Mouse (Mus musculus) frontal cortex, adult (tissue): ENCODE measurements around the gene Etv6.

ENCODE experiments used
- ATAC-seq: cut with Nextera tagmentation; 2 replicates; pipeline ENCODE4 v1.9.2; 2017; ENCODE audit warnings: mild to moderate bottlenecking, moderate library complexity, mixed read lengths; ENCODE audit not compliant: low TSS enrichment

The Etv6 gene

DNA sequence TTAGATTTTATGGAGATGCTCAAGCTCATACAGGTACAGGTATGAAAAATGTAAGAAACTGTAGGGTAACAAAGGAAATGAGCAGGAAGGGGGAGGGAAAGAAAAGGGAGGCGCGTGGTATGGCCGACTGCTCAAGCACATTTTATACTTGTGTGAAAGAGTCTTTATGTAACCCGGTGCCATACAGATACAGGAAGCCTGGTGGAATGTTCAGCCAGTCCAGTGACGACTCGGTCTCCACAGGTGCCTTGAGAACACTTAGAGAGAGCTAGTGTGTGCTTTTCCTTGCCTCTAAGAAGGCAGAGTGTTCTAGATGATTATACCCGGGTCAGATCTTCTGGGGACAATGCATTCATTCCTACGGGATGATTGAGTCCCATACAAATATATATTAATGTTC is 215.9 kb downstream of the Etv6 start:
- no peak for ATAC-seq

DNA sequence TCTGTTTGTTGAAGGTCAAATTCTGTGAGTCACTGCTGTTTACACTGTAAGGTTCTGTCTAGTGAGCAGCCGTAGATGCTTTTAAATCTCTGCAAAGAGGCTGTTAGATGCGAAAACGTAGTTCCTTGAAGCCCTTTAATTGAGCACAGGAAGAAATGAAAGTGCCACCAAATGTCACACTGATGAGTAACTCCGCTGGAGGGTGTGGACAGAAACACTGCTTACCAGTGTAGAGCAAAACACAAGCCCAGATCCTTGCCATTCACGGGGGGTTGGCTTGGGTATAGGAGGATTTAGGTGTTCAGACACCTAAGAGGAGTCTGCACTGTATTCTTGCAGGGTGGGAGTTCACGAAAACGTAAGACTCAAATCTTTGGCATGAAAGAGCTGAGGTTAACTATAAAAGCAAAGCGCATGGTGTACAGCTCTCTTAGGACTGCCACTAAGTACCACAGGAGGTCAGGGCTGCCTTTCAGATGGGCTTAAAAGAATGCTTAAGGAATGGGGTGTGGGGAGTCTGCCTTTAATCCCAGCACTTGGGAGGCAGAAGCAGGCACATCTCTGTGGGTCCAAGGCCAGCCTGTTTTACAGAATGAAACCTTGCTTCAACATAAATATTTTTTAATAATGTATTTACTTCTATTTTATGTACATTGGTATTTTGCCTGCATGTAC is 216.7 kb downstream of the Etv6 start:
- ATAC-seq, result no peak

DNA sequence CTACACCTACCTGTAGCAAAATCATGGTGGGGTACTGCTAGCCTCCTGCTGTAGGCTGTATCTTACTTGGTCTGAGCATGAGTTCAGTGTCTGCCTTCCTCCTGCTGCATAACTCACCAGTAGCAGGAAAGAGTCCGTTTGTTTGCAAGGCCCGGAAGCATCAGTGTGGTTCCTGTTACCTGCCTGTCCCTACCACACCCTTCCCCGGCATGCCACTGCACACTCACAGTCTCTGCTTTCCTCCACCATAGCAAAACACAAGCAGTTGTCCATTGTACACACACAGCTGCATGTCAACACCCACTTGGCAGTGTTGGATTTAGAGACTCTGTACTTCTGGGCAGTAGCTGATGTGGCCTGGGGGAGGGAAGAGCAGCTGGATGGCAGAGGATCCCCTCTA is 220.9 kb downstream of the Etv6 start:
- no peak for ATAC-seq

DNA sequence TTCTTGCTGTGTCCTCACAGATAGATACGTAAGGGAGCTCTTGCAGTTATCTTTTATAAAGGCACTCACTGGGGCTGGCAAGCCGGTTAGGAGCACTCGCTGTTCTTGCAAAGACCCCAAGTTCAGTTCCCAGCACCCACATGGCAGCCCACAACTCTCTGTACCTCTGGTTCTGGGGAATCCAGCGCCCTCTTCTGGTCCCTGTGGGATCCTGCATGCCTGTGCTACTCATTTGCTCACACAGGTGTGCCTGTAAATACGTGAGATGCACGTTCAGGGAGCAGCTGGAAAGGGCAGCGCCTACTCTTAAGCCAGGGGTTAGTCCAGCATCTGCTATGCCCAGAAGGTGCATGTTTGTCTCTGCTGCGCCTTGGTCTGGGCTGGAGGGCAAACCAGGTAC is 224.4 kb downstream of the Etv6 start:
- no peak for ATAC-seq

DNA sequence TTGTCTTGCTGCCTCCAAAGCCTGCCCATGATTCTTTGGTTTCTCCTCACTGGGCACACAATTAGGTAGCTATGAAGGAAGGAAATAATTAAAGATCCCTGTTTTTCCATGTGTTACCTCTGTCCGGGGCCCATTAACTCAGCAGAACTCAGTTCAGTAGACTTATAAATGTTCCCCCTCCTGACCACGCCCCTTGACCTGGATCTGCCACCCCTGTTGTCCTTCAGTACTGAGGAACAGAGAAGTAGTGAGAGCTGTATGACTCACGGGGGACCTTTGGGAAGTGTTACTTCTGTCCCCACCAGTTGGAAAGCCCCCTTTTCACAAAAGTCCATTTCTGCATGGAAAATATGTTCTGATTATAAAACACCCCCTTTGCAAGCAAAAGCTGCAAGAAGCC is 226.4 kb downstream of the Etv6 start:
- peak; percentile 13 for ATAC-seq

DNA sequence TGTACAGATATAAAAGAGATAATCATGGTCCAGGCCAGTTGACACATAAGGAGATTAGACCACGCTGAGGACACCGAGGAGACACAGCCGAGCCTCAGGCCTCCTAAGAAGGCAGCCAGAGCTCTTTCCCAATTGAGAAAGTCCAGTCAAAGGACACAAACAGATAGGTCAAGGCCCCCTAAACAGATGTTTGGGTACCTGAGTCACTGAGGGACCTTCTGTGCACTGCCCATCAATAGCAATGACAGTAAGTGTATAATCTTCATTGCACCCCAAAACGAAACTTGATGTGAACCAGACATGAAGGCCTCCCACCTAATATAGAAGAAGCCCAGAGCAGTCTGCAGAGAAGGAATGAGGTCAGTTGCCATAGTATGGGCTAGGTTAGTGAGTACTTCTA is 226.9 kb downstream of the Etv6 start:
- ATAC-seq, result no peak

DNA sequence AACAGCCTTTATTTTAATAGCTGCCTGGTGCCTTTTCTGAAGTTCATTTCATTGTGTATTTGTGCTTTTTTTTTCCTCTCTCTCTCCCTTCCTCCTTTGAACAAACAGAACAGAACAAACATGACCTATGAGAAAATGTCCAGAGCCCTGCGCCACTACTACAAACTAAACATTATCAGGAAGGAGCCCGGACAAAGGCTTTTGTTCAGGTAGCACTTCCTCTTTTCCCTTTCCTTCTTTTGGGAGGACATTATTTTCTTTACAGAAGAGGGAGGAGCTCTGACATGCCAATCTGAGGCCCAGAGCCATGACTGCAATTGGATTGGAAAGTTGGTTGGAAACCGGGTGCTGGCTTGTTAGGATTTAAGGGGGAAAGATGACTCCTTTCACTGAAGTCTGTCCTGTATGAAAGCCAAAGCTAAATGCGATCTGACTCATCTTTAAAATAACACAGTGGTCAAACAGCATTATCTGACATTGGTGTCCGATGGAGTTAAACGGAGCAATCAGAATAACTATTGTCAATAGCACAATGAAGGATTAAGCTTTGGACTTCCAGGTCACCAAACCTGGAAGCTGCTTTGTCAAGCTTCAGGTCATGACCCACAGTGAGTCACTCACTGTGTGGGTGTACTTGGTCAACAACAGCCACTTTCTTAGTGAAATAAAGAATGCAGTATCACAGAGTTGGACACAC is 227.6 kb downstream of the Etv6 start:
- ATAC-seq, result no peak

DNA sequence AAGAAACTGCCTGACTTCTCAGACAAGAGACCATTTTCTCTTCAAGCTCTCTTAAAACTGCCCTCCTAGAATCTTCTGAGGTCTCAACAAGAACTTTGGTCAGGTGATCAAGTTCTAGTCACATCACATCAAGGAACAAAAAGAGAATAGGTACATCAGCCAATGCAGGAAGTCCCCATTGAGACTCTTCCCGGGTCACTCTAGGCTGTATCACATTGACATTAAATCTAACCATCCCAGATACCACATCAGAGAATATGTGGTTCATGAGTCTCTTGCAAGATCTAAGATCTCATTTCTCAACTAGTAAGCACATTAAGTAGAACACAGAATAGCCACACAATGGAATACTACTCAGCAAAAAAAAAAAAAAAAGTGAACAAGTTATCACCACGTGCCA is 238.4 kb downstream of the Etv6 start:
- no peak for ATAC-seq

DNA sequence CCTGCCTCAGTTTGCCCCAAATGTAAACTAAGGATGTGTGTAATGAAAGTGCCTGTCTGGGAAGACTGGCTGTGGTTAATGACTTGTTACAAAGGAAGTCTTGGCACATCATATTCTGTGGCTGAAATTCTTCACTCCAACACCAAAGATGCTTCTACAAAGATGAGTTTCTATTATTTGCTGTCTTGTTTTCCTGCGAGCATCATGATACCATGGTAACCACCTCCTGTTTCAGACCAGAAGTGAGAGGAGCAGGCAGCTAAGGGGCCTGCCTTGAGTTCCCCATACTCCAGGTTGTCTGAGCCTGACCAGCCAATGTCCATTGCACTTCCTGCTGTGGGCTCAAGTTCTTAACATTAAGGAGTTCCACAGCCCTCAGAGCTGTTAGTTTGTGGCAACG is 241.5 kb downstream of the Etv6 start:
- ATAC-seq, result peak; percentile 83

DNA sequence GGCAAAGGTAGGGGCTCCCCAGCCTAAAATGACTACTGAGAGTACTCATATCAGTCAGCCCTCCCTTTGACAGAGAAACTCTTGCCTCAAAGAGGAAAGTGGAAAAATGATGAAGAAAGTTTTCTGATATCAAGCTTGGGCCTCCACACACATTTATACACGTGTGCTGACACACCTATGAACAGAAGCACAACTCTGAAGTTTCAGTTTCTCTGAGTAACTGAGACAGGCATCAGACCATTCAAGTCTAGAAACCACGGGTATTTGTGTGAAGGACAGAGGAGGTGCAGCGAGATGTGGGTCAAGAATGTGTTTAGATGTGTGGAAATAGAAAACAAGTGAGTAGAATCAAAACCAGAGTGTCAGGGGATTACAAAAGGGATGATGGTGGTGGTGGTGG is 246.6 kb downstream of the Etv6 start:
- ATAC-seq, result no peak

DNA sequence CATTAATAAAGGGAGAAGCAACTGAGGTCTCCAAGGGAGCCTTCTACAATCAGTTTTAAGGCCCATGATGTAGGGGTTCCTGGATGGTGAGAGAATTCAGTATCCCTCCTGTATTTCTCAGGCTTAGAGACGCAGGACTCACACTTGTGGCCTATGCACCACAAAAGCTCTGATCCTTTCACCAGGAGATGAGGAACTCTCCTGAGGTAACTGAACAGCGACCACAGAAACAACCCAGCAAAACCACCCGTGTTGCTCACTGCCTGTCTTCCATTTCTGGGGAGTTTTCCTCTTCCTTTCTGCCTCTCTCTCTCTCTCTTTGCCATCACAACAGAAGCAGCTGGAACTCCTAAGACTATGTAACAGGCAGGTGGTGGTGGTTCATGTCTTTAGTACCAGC is 256.3 kb downstream of the Etv6 start:
- no peak for ATAC-seq

DNA sequence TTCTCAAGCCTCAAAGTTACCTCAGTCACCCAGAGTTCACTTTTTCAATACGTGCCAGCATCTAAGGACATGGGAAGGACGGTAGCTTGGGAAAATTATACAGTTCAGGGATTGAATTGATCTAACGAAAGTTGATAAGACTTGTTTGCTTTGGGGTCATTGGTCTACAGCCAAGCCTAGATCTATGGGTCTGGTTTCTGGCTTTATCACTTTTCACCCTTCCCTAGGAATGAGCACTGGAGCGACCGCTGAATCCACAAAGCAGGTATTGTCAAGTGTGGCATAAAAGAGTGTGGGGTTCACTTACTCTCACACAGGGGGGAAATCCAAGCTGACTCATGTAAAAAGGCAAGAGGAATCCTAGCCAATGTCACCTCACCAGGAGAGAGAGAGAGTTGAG is 256.9 kb downstream of the Etv6 start:
- no peak for ATAC-seq

DNA sequence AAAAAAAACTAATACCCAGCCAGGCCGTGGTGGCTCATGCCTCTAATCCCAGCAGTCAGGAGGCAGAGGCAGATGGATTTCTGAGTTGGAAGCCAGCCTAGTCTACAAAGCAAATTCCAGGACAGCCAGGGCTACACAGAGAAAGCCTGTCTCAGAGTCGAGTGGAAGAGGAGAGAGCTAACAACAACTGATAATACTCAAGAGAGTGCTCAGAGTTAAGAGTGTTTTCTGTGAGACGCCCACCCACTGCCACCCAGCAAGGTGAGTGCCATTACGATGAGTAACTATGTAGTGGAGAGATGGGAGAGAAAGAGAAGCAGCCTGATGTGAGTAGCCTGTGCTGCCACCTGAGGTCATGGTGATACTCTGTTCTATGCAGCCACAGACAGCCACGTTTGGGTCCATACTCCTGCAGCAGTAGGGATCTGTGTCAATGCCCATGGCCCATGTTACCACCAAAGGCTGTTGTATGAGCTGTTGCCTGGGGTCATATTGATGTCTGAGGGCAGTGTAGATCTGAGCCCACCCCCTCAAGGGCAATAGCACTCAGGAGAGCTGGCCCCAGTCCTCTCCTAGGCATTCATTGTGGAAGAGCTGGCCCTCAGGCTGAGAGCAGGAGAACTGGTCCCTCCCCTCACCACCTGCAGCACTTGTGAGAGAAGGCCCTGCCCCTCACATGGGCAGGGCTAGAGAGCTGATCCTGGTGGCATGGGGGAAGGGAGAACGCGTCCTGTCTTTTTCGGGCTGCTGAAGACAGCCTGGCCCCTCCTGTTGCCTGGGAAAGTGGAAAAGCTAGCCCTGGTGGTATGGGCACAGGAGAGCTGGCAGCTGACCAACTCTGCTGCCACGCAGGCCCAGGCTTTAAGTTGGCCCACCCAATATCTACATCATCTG is 258.4 kb downstream of the Etv6 start:
- no peak for ATAC-seq

DNA sequence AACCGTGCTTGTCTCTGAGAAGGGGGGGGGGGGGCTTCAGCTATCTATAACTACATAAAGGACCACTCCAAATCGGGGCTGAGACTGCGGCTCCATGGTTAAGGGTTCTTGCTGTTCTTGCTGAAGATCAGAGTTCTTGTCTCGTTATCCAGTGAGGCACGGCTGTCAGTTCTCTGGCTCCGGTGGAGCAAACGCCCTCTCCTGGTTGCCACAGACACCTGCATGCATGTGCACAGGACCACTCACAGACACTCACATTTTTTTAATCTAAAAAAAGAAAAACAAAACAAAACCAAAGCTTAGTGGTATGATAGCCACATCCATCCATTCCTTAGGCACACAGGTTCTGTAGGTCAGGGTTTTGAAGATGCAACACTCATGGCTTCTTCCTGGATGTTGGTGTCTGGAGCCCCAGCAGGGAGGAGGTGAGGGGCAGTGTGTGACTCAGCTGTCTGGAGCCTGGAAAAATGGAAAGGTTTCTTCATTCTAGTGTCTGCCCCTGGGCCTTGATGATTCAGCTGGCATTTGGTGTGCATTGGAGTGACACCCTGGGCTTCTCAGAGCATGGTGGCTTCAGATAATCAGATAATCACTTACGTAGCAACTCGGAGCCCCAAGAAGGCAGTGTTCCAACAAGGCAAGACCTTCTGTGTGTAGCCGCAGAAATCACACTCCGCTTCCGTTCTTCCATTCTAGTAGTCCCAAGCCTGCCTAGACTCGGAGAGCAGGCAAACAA is 262.6 kb downstream of the Etv6 start:
- ATAC-seq, result no peak

DNA sequence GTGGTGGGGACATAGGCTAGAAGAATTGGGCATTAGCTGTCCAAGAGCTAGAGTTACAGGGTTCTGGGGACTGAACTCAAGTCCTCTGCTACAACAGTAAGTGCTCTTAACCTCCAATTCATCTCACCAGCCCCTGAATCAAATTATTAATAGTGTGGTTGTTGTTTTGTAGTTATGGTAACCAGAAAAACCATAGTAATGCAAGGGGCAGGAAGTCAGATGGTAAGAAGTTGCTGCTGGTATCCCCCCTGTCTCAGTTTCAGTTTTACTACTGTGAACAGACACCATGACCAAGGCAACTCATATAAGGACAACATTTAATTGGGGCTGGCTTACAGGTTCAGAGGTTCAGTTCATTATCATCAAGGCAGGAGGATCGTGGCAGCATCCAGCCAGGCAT is 266.5 kb downstream of the Etv6 start:
- no peak for ATAC-seq

DNA sequence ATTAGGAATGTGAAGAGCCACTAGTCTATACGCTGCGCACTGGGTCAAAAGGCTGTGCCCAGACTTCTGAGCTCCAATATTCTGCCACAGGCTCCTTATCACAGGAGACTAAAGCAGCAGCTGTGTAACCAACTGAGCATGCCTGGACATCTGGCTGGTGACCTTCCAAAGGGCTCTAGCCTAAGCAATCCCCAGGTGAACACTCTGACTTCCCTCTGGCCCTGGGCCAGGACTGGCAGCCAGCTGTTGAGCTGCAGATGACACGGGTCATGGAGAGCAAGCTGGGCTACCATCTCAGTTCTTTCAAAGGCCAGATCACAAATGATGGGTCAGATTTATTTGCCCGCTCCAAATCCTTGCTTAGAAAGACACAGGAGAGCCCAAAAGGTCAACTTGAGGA is 275.8 kb downstream of the Etv6 start:
- ATAC-seq, result no peak

DNA sequence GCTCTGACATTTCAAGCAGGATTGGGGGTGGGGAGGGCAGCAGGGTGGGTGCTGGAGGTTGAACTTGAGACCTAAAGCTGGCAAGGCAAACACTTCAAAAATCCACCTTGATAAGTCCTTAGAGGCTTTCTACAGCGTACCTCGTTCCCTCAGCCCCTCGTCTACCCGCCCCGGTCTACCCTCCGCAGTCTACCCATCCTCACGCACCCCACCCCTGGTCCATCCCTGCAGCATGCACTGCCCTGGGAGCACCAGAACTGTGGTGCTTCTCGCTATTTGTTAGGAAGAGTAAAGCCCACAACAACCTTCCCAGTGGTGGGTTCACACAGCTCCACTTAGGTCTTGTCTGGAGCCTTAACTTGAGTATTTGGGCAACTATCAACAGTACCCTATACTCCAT is 277.1 kb downstream of the Etv6 start:
- no peak for ATAC-seq

DNA sequence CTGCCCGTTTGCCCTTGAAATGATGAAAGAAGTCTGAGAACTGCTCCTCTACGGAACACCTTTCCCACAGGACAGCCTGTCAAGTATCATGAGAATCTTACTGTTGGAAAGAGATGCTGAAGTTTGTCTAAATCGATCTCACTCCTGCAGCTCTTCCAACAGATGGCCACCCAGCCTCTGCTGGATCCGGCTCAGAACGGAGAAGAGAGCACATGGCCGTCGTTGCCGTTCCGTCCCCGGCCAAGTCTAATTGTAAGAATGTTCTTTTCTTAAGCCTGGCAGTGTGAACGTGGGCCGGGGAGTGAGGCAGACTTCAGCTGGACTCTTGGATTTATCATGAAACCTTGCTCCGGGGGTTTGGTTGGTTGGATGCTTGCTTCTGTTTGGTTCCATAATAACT is 281.9 kb downstream of the Etv6 start:
- peak; percentile 94 for ATAC-seq
